Mouse (Mus musculus) adrenal gland, adult 2 months (tissue): ENCODE data around the gene Tmem178. TPM values are rescaled to one million over a fixed set of nuclear protein-coding genes. Genes with fewer than 3 reads are reported as not detected.
"Not testable (repeated sequence)": the region's sequence is repeated elsewhere in the genome, so short reads cannot be mapped to it uniquely, and the experiment has no call there.

Experiments used
- DNase-seq: peaks from one replicate; pipeline ENCODE4 v3.0.0; 2021
- polyA plus RNA-seq: library from polyadenylated mRNA; depleted of rRNA; stranded (reverse); fragments of >200 nt; gene quantifications from 2 replicates; pipeline ENCODE4 v1.2.3, GENCODE M21; 2012
- total RNA-seq, 2 experiments: library from RNA; stranded (reverse); gene quantifications; 2 replicates each; pipeline ENCODE4 v1.2.3; 2021

The Tmem178 gene
- total and polyA plus RNA-seq, 3 experiments = 7.9 to 13.2 (median 8.8) TPM

- not testable (repeated sequence) for DNase-seq
Measured at GRCm38 (mm10) chr17:80945510-80945909, 1.1 kb downstream of the Tmem178 start.

DNA sequence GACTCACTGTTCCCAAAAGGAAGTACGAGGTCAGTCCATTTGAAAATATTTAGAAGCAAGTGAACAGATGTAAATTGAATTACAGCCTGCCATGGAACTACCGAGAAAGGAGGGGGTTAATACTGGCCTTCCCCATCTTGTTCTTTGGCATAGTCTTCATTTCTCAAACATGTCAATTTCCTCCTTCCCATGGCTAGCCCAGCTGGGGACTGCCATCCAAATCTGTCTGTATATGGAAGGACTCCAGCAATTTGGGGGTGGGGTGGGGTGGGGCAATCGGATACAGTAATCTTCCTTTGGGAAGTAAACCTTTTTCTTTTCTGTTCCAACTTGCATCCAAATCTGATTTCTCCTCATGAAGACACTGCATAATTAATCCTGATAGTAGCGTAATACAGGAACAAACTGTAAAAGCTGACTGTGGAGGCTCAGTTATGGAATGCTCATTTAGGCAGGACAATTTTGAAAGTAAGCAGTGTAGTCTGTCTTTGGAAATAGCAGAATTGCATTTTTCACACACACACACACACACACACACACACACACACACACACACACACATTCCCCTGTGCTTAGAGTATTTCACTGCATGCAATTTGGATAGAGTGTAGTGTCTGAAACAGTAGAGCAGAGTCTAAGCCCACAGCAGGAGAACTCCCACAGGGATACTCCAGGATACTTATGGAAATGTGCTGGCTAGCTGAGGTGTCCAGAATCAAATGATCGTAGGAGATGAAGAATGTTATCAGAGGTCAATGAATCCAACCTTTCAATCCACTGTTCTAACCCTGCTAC lies 1.9 kb downstream of the Tmem178 start:
- DNase-seq = no peak

DNA sequence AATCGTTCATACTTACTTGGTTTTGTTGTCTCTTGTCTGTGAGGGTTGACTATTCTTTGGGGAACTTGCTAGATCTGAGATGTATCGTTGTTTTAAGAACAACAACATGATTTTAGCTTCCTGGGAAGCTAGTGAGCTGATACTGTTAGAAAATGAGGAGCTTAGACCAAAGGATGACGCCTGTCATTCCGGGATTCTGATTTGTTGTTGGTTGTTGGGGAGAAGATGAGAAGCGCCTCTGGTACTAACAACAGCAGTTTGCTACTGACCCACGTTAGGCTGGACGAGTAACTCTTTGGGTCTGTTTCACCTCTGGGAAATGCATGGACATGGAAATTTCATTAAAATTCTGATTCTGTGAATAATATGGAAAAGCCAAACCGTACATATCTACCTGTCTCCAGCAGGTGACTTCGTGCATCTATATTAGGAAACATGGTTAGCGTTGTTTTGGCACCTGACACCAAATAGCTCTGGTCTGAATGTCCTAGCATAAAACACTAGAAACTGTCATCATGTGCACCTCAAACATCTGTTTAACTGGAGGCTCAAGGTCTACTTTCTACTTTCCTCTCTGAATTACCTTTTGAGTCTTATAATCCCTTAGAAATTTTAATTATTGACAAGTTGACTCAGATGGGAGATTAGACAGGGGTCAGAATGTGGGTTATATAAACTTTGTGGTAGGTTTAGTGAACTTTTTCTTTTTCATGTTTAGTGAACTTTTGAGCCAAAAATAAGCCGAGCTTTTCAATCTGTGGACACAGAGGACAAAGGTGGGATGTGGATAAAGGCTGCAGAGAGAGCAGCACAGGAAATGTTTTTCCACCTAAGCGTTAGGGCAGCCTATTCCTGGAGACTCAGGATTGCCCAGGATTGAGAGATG lies 2.9 kb downstream of the Tmem178 start:
- no peak for DNase-seq

DNA sequence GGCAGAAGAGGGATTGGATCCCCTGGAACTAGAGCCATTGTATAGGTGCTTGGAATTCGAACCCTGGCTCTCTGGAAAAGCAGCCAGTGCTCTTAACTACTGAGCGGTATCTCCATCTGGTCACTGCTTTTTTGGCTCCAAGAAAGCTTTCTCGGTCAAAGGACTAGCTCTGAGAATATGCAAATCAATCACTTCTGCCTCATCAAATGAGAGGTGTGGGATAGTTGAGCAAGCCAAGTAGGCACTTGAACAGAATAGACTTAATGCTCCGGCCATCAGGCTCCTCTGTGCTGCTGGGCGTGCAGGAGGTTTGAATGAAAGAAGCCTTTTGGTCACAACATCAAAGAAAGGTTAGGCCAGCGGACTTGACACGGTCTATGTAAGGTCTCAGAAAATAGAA lies 5.0 kb downstream of the Tmem178 start:
- DNase-seq = no peak

DNA sequence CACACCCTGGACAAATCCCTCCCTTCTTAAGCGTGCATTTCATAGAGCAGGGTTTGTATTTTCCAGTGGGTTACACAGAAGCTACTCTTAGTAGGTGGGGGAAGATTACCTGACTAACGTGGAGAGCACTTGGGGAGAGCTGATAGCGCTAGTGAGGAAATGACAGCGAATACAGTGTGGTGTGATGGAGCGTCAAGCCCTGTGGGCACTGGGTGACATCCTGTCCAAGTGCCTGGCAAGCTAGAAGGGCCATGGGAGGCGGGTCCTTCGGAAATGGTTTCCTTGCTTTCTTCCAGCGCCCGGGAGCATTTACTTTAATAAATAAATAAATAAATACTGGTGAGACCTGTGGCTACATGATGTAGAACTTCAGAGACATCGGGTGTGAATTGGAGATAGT lies 5.5 kb downstream of the Tmem178 start:
- DNase-seq = no peak

GRCm38 (mm10) chr17:80952305-80952704 lies 7.9 kb downstream of the Tmem178 start:
- DNase-seq = no peak

GRCm38 (mm10) chr17:80955415-80955814 lies 11.0 kb downstream of the Tmem178 start:
- no peak for DNase-seq

- no peak for DNase-seq
Measured at GRCm38 (mm10) chr17:80955998-80956811, 11.8 kb downstream of the Tmem178 start.

- DNase-seq = no peak
Measured at GRCm38 (mm10) chr17:80958332-80958731, 13.9 kb downstream of the Tmem178 start.

GRCm38 (mm10) chr17:80959840-80960239 lies 15.4 kb downstream of the Tmem178 start:
- DNase-seq = no peak

- DNase-seq = no peak
Measured at GRCm38 (mm10) chr17:80967475-80967874, 23.0 kb downstream of the Tmem178 start.

DNA sequence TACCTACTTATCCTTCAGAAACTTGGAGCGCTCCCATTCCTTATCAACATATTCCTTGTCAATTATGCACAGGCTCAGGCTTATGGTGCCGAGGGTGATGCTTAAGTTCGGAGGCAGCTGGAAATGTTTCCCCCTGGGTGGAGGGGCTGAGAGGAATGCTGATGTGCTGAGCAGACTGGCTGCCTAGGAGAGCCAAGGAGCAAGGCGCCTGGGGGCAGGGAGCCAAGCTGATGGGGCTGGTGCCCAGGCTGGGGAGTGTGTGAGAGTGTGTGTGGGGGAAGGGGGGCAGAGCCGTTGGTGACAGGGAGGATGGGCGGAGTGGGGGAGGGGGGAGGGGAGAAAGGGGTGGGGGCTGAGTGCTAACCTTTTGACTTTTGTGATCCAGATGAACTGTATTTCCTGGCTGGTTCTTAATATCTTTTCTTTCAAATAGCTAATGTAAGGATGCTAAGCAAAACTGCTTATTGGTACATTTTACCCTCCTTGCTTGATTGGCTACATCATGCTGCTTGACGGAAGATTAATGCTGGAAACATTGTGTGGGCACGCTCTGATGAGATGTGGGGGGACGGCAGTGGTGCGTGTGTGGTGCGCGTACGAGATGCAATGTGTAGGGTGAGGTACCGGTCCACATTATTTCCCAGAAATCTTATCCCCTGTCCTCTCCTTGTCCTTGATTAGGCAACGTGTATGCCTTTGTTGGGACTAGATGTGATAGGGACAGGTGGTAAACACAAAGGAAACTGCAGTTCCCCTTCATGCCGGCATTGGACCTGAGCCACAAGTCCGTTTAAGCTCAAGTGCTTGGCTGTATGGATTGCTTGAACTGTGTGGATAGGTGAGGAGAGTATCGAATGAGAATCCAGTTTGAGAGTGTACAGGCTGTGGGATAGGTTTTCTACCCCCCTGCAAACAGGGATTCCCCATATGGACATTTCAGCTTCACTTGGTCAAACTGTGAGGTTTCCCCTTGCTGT lies 25.5 kb downstream of the Tmem178 start:
- no peak for DNase-seq

DNA sequence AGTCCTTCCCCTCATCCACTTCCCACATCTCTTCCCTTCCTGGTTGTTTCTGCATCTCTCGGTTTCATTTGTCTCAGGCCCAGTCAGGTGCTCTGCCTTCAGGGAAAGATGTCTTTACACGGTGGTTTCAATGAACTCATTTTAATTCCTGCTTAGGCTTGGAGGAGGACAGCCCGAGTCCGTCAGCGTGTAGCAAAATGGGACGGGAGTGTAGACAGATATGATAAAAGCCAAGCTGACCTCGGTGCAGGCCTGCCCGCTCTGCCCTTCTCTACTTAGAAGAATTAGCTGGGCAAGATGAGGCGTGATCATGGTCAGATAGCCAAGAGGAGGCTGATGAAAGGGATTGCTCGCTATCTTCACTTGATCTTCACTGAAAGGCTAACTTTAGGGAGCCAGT lies 26.3 kb downstream of the Tmem178 start:
- DNase-seq = peak; percentile 23

GRCm38 (mm10) chr17:80972891-80973290 lies 28.5 kb downstream of the Tmem178 start:
- no peak for DNase-seq

GRCm38 (mm10) chr17:80977245-80977644 lies 32.8 kb downstream of the Tmem178 start:
- no peak for DNase-seq

- DNase-seq = no peak
Measured at GRCm38 (mm10) chr17:80980096-80980495, 35.7 kb downstream of the Tmem178 start.

DNA sequence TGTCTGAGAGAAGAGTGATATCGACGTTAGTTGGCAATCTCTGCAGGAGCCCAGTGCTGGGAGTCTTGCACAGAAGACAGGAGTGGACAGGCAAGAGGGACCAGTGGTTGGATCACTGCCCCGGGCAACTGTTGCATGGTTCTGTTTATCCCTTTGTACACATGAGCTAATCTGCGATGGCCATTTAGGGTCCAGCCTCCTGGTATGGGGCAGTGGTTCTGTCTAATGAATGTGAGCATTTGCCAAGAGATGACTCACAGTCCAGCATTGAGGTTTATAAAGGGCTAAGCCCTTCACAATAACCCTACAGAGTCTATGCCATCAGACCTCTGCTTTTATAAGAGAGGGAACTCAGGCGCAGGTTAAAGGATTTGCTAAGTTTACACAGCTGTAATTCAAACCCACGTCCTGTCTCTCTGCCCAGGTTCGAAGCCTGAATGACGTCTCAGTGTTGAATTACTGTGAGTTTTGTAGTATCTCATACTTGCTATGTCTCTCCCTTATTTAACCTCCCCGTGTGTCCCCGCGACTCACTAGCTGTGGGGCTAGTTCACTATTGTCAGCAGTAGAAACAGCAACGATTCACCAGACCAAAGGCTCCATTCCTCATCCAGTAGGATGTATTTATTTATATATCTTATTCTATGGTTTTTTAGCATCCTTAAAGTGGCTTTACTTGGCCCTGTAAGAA lies 37.4 kb downstream of the Tmem178 start:
- peak; percentile 40 for DNase-seq

GRCm38 (mm10) chr17:80982412-80982787 lies 38.0 kb downstream of the Tmem178 start:
- peak; percentile 78 for DNase-seq

DNA sequence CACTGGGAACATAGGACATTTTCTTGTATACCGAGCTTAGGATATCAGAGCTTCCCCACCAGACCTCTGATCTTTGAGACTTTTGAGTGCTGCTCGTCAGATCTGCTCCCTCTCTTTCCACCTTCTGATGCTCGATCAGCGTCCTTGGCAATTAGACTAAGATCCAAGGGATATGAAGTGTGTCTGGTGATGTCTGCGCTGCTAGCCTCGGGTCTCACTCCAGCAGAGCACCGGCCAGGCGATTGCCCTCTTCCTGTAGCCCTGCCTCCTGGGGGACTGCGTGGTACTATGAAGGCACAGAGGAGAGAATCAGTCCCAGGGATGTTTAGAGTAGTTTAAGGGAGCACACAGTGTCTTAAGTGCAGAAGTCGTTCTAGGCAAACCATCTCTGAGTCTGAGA lies 38.5 kb downstream of the Tmem178 start:
- DNase-seq = no peak

DNA sequence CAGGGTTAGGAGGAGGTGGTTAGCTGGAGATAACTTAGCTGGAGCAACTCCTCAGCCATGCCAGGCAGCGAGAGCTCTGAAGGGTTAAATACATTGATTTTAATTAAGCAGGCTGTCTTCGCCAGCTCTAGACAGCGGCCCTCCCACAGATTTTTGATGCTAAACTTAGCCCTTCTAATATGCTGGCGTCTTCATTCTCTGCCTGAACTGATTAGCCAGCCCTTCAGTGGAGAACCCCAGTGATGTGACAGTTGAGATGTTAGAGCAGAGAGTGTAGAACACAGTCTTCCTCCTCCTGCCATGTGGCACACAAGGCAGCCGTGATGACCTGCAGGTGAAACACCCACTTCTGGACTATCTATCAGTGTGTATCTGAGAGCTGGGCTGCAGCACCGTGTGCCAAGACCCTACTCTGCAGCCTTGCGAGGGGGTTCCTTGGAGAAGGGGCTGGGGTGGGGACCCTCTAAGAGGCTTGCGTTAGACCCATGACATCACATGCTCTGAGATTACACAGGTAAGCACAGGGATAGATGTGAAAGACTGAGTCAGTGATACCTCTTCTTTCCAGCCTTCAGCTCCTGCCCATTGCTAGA lies 47.2 kb downstream of the Tmem178 start:
- DNase-seq = no peak
